Comparison of ENCODE assay signal across 8 mouse cellular contexts in genomic region chr10:115586246-115587231, GRCm38 (mm10). TPM values are rescaled to one million over a fixed set of nuclear protein-coding genes. Genes with fewer than 3 reads are reported as not detected.
DNase-seq lines count a peak whose midpoint lies in the region; ATAC-seq lines count a peak whose summit lies in the region.

No protein-coding gene starts in this region.

- under 1% methylated on average over 41 of the region's 41 CpGs for WGBS in hindbrain, embryonic 12.5 days
- WGBS in liver, embryonic 16.5 days (ENCODE audit: insufficient replicate concordance) = under 1% methylated on average over 41 of the region's 41 CpGs

- DNase-seq in adrenal gland, adult 18-20 months (ENCODE audit: low spot score in 2 of 2) = peak; percentile 6 to 24
- no peak for DNase-seq in adrenal gland, postnatal 4 days (ENCODE audit: low spot score in 2 of 2)
- peak; percentile 39 for DNase-seq in ES-CJ7 (ENCODE audit: low read depth, low spot score)
- DNase-seq in cerebellum, postnatal 25 days = peak; percentile 59 to 63
- DNase-seq in retina, postnatal 1 day = peak; percentile 67
- DNase-seq in layer of hippocampus, postnatal 36 days = no peak

- H3K4me2 ChIP-seq in hindbrain, embryonic 12.5 days (replicated peaks) = peak overlapping the region; percentile 99
- peak overlapping the region; percentile 64 for H3K4me2 ChIP-seq in liver, embryonic 16.5 days (ENCODE audit: low read depth, low read length)

- no peaks in the 10 kb centered on the region for H3K9me3 ChIP-seq in hindbrain, embryonic 12.5 days (replicated peaks)
- no peaks in the 10 kb centered on the region for H3K9me3 ChIP-seq in liver, embryonic 16.5 days (replicated peaks; ENCODE audit: control insufficient read depth, low read length)

- peaks cover 12% of the 10 kb centered on the region for H3K4me1 ChIP-seq in hindbrain, embryonic 12.5 days
- peaks cover 2% of the 10 kb centered on the region; the same call in 1 of the 2 replicates for H3K4me1 ChIP-seq in liver, embryonic 16.5 days (ENCODE audit: control insufficient read depth, low read depth, low read length)

- peak overlapping the region; percentile 67 for H3K9ac ChIP-seq in hindbrain, embryonic 12.5 days
- H3K9ac ChIP-seq in liver, embryonic 16.5 days (ENCODE audit: low read depth, low read length) = no peak overlapping the region

- H3K27me3 ChIP-seq in hindbrain, embryonic 12.5 days = peaks cover 48% of the 10 kb centered on the region
- H3K27me3 ChIP-seq in liver, embryonic 16.5 days (ENCODE audit: control insufficient read depth, insufficient read depth, low read depth, low read length) = peaks cover 35% of the 10 kb centered on the region

- peak overlapping the region; percentile 64 for H3K4me3 ChIP-seq in hindbrain, embryonic 12.5 days
- peak overlapping the region; percentile 49 for H3K4me3 ChIP-seq in liver, embryonic 16.5 days (ENCODE audit: low read depth, low read length)

- no peaks in the 10 kb centered on the region for H3K36me3 ChIP-seq in hindbrain, embryonic 12.5 days
- H3K36me3 ChIP-seq in liver, embryonic 16.5 days (ENCODE audit: control insufficient read depth, insufficient read depth) = no peaks in the 10 kb centered on the region

- peak overlapping the region; percentile 30; the same call in 1 of the 2 replicates for H3K27ac ChIP-seq in hindbrain, embryonic 12.5 days
- no peak overlapping the region for H3K27ac ChIP-seq in liver, embryonic 16.5 days (ENCODE audit: low read length)

- ATAC-seq in hindbrain, embryonic 12.5 days (ENCODE audit: low FRiP score) = peak; percentile 70
- ATAC-seq in liver, embryonic 16.5 days (ENCODE audit: low read depth) = peak; percentile 54

RNA-seq across cellular contexts. Expression of gene Lgr5, which starts 1.0 kb away (rescaled TPM):
- 10 to 100 TPM; 18.5 to 29.2 TPM for total RNA-seq in adrenal gland, adult 18-20 months (2021)
- total RNA-seq in adrenal gland, postnatal 4 days (2021) = 10 to 100 TPM; 33.8 to 33.9 TPM
- polyA plus RNA-seq in hindbrain, embryonic 12.5 days (2016; fragmentation: Nextera tagmentation; extraction: Ambion mirVana) = 7.9 and 8.1 TPM in 2 replicates
- 0.63 and 0.71 TPM in 2 replicates for polyA plus RNA-seq in liver, embryonic 16.5 days (2015; fragmentation: Nextera tagmentation; extraction: Ambion mirVana)
- total RNA-seq in layer of hippocampus, postnatal 36 days (2021) = 1 to 10 TPM; 1.8 TPM

RNA-seq across cellular contexts. Expression of gene A930009A15Rik, which starts 16.8 kb away (rescaled TPM):
- total RNA-seq in adrenal gland, adult 18-20 months (2021) = not detected
- total RNA-seq in adrenal gland, postnatal 4 days (2021) = not detected
- polyA plus RNA-seq in hindbrain, embryonic 12.5 days (2016; fragmentation: Nextera tagmentation; extraction: Ambion mirVana) = 0.70 and 0.72 TPM in 2 replicates
- not detected in 2 replicates for polyA plus RNA-seq in liver, embryonic 16.5 days (2015; fragmentation: Nextera tagmentation; extraction: Ambion mirVana)
- under 1 TPM; 0.47 to 0.66 TPM for total RNA-seq in layer of hippocampus, postnatal 36 days (2021)

Comparison
In these comparisons a context has a peak if more than half of its experiments do, and no peak if none do; other contexts are left out.
1. DNase-seq: peak in adrenal gland, adult 18-20 months (2 of 2), ES-CJ7 (single experiment), cerebellum, postnatal 25 days (2 of 2) and retina, postnatal 1 day (single experiment); none in adrenal gland, postnatal 4 days (0 of 2) and layer of hippocampus, postnatal 36 days (0 of 2).
2. RNA of gene Lgr5, which starts 1.0 kb away (total RNA-seq): 33.8 to 33.9 TPM in adrenal gland, postnatal 4 days and 18.5 to 29.2 TPM in adrenal gland, adult 18-20 months; 1.8 TPM in layer of hippocampus, postnatal 36 days; every median in the first group is over 4 times any median in the second.